In the genomic region with DNA sequence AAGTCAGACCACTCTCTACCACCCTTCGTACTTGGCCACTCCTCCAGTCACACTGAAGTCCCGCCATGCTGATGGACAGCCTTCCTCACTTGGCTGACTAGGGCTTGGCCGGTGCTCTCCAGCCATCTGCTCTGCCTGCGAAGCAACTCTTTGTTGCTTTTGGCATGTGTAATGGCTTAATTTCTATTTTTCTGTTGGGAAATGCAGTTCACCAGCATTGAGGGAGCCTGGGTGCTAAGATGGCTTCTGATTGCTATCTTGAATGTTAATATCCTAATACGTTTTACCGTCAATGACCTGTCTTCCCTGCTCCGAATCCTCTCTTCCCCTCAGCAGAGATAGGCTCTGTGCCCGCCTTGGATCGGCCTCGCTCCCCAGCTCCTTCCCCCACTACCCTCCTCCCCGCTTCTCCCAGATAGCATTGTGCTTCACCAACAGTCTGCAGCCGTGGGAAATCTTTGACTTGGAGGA, we compare ENCODE assay signal across 9 mouse cellular contexts.
DNase-seq lines count a peak whose midpoint lies in the region; ATAC-seq lines count a peak whose summit lies in the region.
"Had no signal": no experiment of that assay in that cellular context is flagged by ENCODE, and none has a peak within 500 bp of the region (broad histone marks: within the 10 kb centered on the region; RNA-seq: fewer than 3 reads in every experiment).

No protein-coding gene starts in this region.

- 0 out of 2 replicates have a peak overlapping the region, but pooled peaks have one; percentile 21 for H3K27ac ChIP-seq in brown adipose tissue, adult 24 weeks (replicated peaks; ENCODE audit: low read depth, low read length)
- H3K27ac ChIP-seq: neural tube, embryonic 12.5 days had no signal

- peak; percentile 48 to 65 for DNase-seq in kidney, postnatal 4 days
- no peak for DNase-seq in kidney, postnatal 14 days
- peak; percentile 97 for DNase-seq in heart, adult 11 months
- peak; percentile 57 for DNase-seq in lung, postnatal 10 days
- no peak for DNase-seq in retina, postnatal 1 day
- no peak for DNase-seq in left cerebral cortex, adult 18-20 months (ENCODE audit: low spot score in 2 of 2)

- peaks cover 10% of the 10 kb centered on the region for H3K4me1 ChIP-seq in brown adipose tissue, adult 24 weeks (ENCODE audit: control insufficient read depth, insufficient read depth, insufficient read length, low read length)
- H3K4me1 ChIP-seq: neural tube, embryonic 12.5 days had no signal

- no peak for ATAC-seq in monocyte, adult 5-6 weeks (replicated peaks; ENCODE audit: insufficient number of reproducible peaks, low FRiP score, low TSS enrichment, poor library complexity, severe bottlenecking)

- H3K4me3 ChIP-seq in brown adipose tissue, adult 24 weeks (ENCODE audit: insufficient read depth, low read depth, low read length), result no peak overlapping the region
- H3K4me3 ChIP-seq: neural tube, embryonic 12.5 days had no signal

Comparison
In these comparisons a context has a peak if more than half of its experiments do, and no peak if none do; other contexts are left out.
1. DNase-seq: peak in kidney, postnatal 4 days (2 of 2), heart, adult 11 months (single experiment) and lung, postnatal 10 days (single experiment); none in kidney, postnatal 14 days (single experiment), retina, postnatal 1 day (single experiment) and left cerebral cortex, adult 18-20 months (0 of 2).